Mouse (Mus musculus) cerebellum, postnatal 4 days (tissue): ENCODE data around the gene Nav1.

ENCODE experiments used
- DNase-seq, 2 experiments: peaks; one replicate each; pipeline ENCODE4 v3.0.0; 2022; ENCODE audit warnings: low spot score in 2 of 2, mixed read lengths in 1 of 2

The Nav1 gene

GRCm38 (mm10) chr1:135443506-135443905 lies 163.6 kb downstream of the Nav1 start:
- DNase-seq: no peak

- no peak for DNase-seq
Measured at GRCm38 (mm10) chr1:135441861-135442260, 165.2 kb downstream of the Nav1 start.

- no peak for DNase-seq
Measured at GRCm38 (mm10) chr1:135440986-135441385, 166.1 kb downstream of the Nav1 start.

- DNase-seq: no peak
Measured at GRCm38 (mm10) chr1:135438801-135439200, 168.3 kb downstream of the Nav1 start.

GRCm38 (mm10) chr1:135435823-135436222 lies 171.3 kb downstream of the Nav1 start:
- DNase-seq: no peak

- DNase-seq: no peak
Measured at GRCm38 (mm10) chr1:135430669-135431017, 176.5 kb downstream of the Nav1 start.

GRCm38 (mm10) chr1:135429901-135430668 lies 177.0 kb downstream of the Nav1 start, which contains the start of gene Ipo9:
Gene Ipo9, minus strand, starts transcription at chr1:135430499.
- DNase-seq: peak; percentile 83 to 95

GRCm38 (mm10) chr1:135427390-135427789 lies 179.7 kb downstream of the Nav1 start:
- no peak for DNase-seq

- DNase-seq: no peak
Measured at GRCm38 (mm10) chr1:135426645-135427044, 180.4 kb downstream of the Nav1 start.

GRCm38 (mm10) chr1:135422772-135423171 lies 184.3 kb downstream of the Nav1 start:
- DNase-seq: no peak

- DNase-seq: no peak
Measured at GRCm38 (mm10) chr1:135413996-135414395, 193.1 kb downstream of the Nav1 start.

GRCm38 (mm10) chr1:135412130-135412529 lies 195.0 kb downstream of the Nav1 start:
- no peak for DNase-seq

- DNase-seq: no peak
Measured at GRCm38 (mm10) chr1:135410967-135411366, 196.1 kb downstream of the Nav1 start.

GRCm38 (mm10) chr1:135408973-135409372 lies 198.1 kb downstream of the Nav1 start:
- no peak for DNase-seq

- no peak for DNase-seq
Measured at GRCm38 (mm10) chr1:135405356-135405755, 201.7 kb downstream of the Nav1 start.

GRCm38 (mm10) chr1:135401452-135402110 lies 205.5 kb downstream of the Nav1 start:
- no peak for DNase-seq

- DNase-seq: no peak
Measured at GRCm38 (mm10) chr1:135399466-135399865, 207.6 kb downstream of the Nav1 start.

- no peak for DNase-seq
Measured at GRCm38 (mm10) chr1:135385161-135385560, 221.9 kb downstream of the Nav1 start.
